Mouse (Mus musculus): Measurements from ENCODE around the gene Pole.

- no peak for TF ChIP-seq POLR2A (IDR thresholded peaks at IDR 0.05; ENCODE audit: low read depth, low read length)
- no peak for TF ChIP-seq EP300 (IDR thresholded peaks at IDR 0.05; ENCODE audit: low read length)
- no peak for TF ChIP-seq MAFK (IDR thresholded peaks at IDR 0.05; ENCODE audit: insufficient replicate concordance, low read length)
- TF ChIP-seq CTCF (conservative IDR thresholded peaks at IDR 0.05 in 1 of 2, IDR thresholded peaks at IDR 0.05 in 1 of 2; ENCODE audit: low read depth in 2 of 2, low read length in 2 of 2), result no peak
- no peak for TF ChIP-seq HCFC1 (IDR thresholded peaks at IDR 0.05; ENCODE audit: low read depth, low read length)
- no peak for TF ChIP-seq IRF4 (IDR thresholded peaks at IDR 0.05; ENCODE audit: low read depth, low read length)
- TF ChIP-seq SMC3 (IDR thresholded peaks at IDR 0.05; ENCODE audit: low read depth, low read length), result no peak
- no peak for TF ChIP-seq E2F4 (IDR thresholded peaks at IDR 0.05; ENCODE audit: insufficient replicate concordance, low read depth, low read length)
- no peak for TF ChIP-seq MXI1 (IDR thresholded peaks at IDR 0.05; ENCODE audit: low read depth, low read length)
Measured at GRCm38 (mm10) chr5:110379086-110379485, 93.0 kb downstream of the Pole start.

Measured in CH12.LX (cell line).